Mouse (Mus musculus) ES-Bruce4 (cell line): ENCODE results near the gene Syt17.

Source experiments
- CTCF ChIP-seq: IDR thresholded peaks from one replicate; pipeline ENCODE4 v1.8.1; 2011; ENCODE audit warnings: low read depth, low read length
- EP300 ChIP-seq: IDR thresholded peaks from 2 replicates; pipeline ENCODE4 v1.6.1; 2011; ENCODE audit warnings: low read depth, low read length; ENCODE audit not compliant: insufficient read depth

GRCm38 (mm10) chr7:118437101-118437802 is 10.8 kb downstream of the Syt17 start:
- peak; percentile 79 for TF ChIP-seq CTCF
- TF ChIP-seq EP300 = no peak
